In the genomic region with DNA sequence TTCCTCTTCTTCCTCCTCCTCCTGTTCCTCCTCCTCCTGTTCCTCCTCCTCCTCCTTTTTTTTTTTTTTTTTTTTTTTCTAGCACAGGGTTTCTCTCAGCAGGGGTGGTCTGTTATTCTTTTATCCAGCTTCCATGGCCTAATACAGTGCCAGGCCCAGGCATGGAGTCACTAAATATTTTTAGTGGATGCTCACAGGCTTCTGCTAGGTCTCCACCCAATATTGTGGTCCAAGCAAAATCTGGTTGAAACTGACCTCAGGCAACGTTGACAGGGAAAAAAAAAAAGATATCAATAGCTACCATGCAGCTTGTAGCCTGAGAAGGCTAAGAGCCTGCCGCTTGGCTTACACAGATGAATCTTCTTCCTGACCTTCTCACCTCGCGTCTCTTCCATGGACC, we compare ENCODE assay signal across 8 mouse cellular contexts. TPM values are rescaled to one million over a fixed set of nuclear protein-coding genes. Genes with fewer than 3 reads are reported as not detected.
DNase-seq lines count a peak whose midpoint lies in the region; ATAC-seq and TF ChIP-seq lines count a peak whose summit lies in the region.

No protein-coding gene starts in this region.

- 79% methylated on average over 4 of the region's 4 CpGs for WGBS in kidney, adult 2 months
- WGBS in embryonic facial prominence, embryonic 12.5 days: 54% methylated on average over 4 of the region's 4 CpGs
- WGBS in liver, embryonic 15.5 days (ENCODE audit: insufficient replicate concordance): 53% methylated on average over 4 of the region's 4 CpGs

- no peaks in the 10 kb centered on the region; the same call in 1 of the 2 replicates for H3K4me1 ChIP-seq in kidney, adult 2 months (ENCODE audit: control insufficient read depth, insufficient read depth, low read length)
- H3K4me1 ChIP-seq in E14TG2a.4 (replicated peaks; ENCODE audit: low read depth, low read length): peaks cover 38% of the 10 kb centered on the region
- peaks cover 23% of the 10 kb centered on the region for H3K4me1 ChIP-seq in embryonic facial prominence, embryonic 12.5 days
- peaks cover 14% of the 10 kb centered on the region; the same call in 1 of the 2 replicates for H3K4me1 ChIP-seq in liver, embryonic 15.5 days (replicated peaks)

- no peaks in the 10 kb centered on the region for H3K27me3 ChIP-seq in kidney, adult 2 months (replicated peaks; ENCODE audit: control insufficient read depth, insufficient read depth, low read length)
- H3K27me3 ChIP-seq in E14TG2a.4 (ENCODE audit: insufficient read depth, low read length): peaks cover 21% of the 10 kb centered on the region
- H3K27me3 ChIP-seq in embryonic facial prominence, embryonic 12.5 days: no peaks in the 10 kb centered on the region
- peaks cover 52% of the 10 kb centered on the region for H3K27me3 ChIP-seq in liver, embryonic 15.5 days

- DNase-seq in kidney, adult 2 months: no peak
- DNase-seq in kidney, postnatal 36 days: no peak
- no peak for DNase-seq in left cerebral cortex, postnatal 14 days (ENCODE audit: low spot score in 2 of 2)
- no peak for DNase-seq in frontal cortex, postnatal 10 days (ENCODE audit: low spot score in 2 of 2)

- no peak for TF ChIP-seq POLR2A in kidney, adult 2 months (IDR thresholded peaks at IDR 0.05; ENCODE audit: low read depth, low read length)

- H3K27ac ChIP-seq in kidney, adult 2 months (ENCODE audit: insufficient read depth, low read depth, low read length): peak overlapping the region; percentile 94; the same call in 1 of the 2 replicates
- peak overlapping the region; percentile 98; the same call in 1 of the 2 replicates for H3K27ac ChIP-seq in embryonic facial prominence, embryonic 12.5 days
- H3K27ac ChIP-seq in liver, embryonic 15.5 days (replicated peaks): peak overlapping the region; percentile 89

- 0 out of 2 replicates have a peak overlapping the region, but pooled peaks have one; percentile 81 for H3K4me2 ChIP-seq in embryonic facial prominence, embryonic 12.5 days (replicated peaks)
- H3K4me2 ChIP-seq in liver, embryonic 15.5 days: no peak overlapping the region

- TF ChIP-seq CTCF in kidney, adult 2 months (conservative IDR thresholded peaks at IDR 0.05; ENCODE audit: insufficient read depth, insufficient read length, low read depth, low read length): no peak
- TF ChIP-seq CTCF in E14TG2a.4 (conservative IDR thresholded peaks at IDR 0.05; ENCODE audit: low read length): no peak

- intact Hi-C loops in left cerebral cortex, postnatal 14 days (cut with DNase I): loop anchor here (2.0 kb wide), 1 partner anchor 46 kb away; no protein-coding TSS in a partner anchor

- H3K4me3 ChIP-seq in kidney, adult 2 months (ENCODE audit: insufficient read depth, low read depth, low read length): no peak overlapping the region
- H3K4me3 ChIP-seq in E14TG2a.4 (replicated peaks; ENCODE audit: low read length): 0 out of 2 replicates have a peak overlapping the region, but pooled peaks have one; percentile 96
- H3K4me3 ChIP-seq in embryonic facial prominence, embryonic 12.5 days: no peak overlapping the region; the same call in 1 of the 2 replicates
- H3K4me3 ChIP-seq in liver, embryonic 15.5 days (replicated peaks): no peak overlapping the region

- no peak for ATAC-seq in embryonic facial prominence, embryonic 12.5 days (ENCODE audit: insufficient number of reproducible peaks, insufficient read depth, low FRiP score, low TSS enrichment)
- ATAC-seq in liver, embryonic 15.5 days (ENCODE audit: insufficient read depth): no peak
- no peak for ATAC-seq in frontal cortex, adult (ENCODE audit: low TSS enrichment)

- no peaks in the 10 kb centered on the region for H3K36me3 ChIP-seq in kidney, adult 2 months (ENCODE audit: control insufficient read depth, insufficient read depth, low read length)
- peaks cover 7% of the 10 kb centered on the region for H3K36me3 ChIP-seq in E14TG2a.4 (ENCODE audit: insufficient read depth, low read length)
- no peaks in the 10 kb centered on the region; the same call in 1 of the 2 replicates for H3K36me3 ChIP-seq in embryonic facial prominence, embryonic 12.5 days
- H3K36me3 ChIP-seq in liver, embryonic 15.5 days (replicated peaks): no peaks in the 10 kb centered on the region

- H3K9me3 ChIP-seq in E14TG2a.4 (ENCODE audit: low read length): peaks cover 11% of the 10 kb centered on the region
- peaks cover 5% of the 10 kb centered on the region; the same call in 1 of the 2 replicates for H3K9me3 ChIP-seq in embryonic facial prominence, embryonic 12.5 days
- no peaks in the 10 kb centered on the region for H3K9me3 ChIP-seq in liver, embryonic 15.5 days (replicated peaks)

- no peak overlapping the region; the same call in 1 of the 2 replicates for H3K9ac ChIP-seq in embryonic facial prominence, embryonic 12.5 days
- H3K9ac ChIP-seq in liver, embryonic 15.5 days: no peak overlapping the region

RNA-seq across cellular contexts. Expression of a gene that starts 1.7 kb away (rescaled TPM):
- 55.3 and 57.8 TPM in 2 replicates for polyA plus RNA-seq in kidney, adult 2 months (2012; rRNA removed)
- polyA plus RNA-seq in embryonic facial prominence, embryonic 12.5 days (2016; fragmentation: Nextera tagmentation; extraction: Ambion mirVana): 115 TPM in 2 replicates
- 23.2 and 31.1 TPM in 2 replicates for polyA plus RNA-seq in liver, embryonic 15.5 days (2015; fragmentation: Nextera tagmentation; extraction: Ambion mirVana)
- 100 to 1,000 TPM; 285 to 305 TPM for total RNA-seq in left cerebral cortex, postnatal 14 days (2021)

RNA-seq across cellular contexts. Expression of a gene that starts 20.1 kb away (rescaled TPM):
- 70.2 and 72.1 TPM in 2 replicates for polyA plus RNA-seq in kidney, adult 2 months (2012; rRNA removed)
- polyA plus RNA-seq in embryonic facial prominence, embryonic 12.5 days (2016; fragmentation: Nextera tagmentation; extraction: Ambion mirVana): 13.0 and 13.3 TPM in 2 replicates
- 14.3 and 15.6 TPM in 2 replicates for polyA plus RNA-seq in liver, embryonic 15.5 days (2015; fragmentation: Nextera tagmentation; extraction: Ambion mirVana)
- total RNA-seq in left cerebral cortex, postnatal 14 days (2021): 1 to 10 TPM; 8.6 to 10.0 TPM

RNA-seq across cellular contexts. Expression of a gene that starts 44.0 kb away (rescaled TPM):
- polyA plus RNA-seq in kidney, adult 2 months (2012; rRNA removed): 2.3 and 2.5 TPM in 2 replicates
- 9.0 and 11.9 TPM in 2 replicates for polyA plus RNA-seq in embryonic facial prominence, embryonic 12.5 days (2016; fragmentation: Nextera tagmentation; extraction: Ambion mirVana)
- polyA plus RNA-seq in liver, embryonic 15.5 days (2015; fragmentation: Nextera tagmentation; extraction: Ambion mirVana): 5.3 and 5.7 TPM in 2 replicates
- 1 to 10 TPM; 3.9 to 4.6 TPM for total RNA-seq in left cerebral cortex, postnatal 14 days (2021)

RNA-seq across cellular contexts. Expression of a gene that starts 45.7 kb away (rescaled TPM):
- 17.9 and 18.6 TPM in 2 replicates for polyA plus RNA-seq in kidney, adult 2 months (2012; rRNA removed)
- polyA plus RNA-seq in embryonic facial prominence, embryonic 12.5 days (2016; fragmentation: Nextera tagmentation; extraction: Ambion mirVana): 18.8 and 19.5 TPM in 2 replicates
- polyA plus RNA-seq in liver, embryonic 15.5 days (2015; fragmentation: Nextera tagmentation; extraction: Ambion mirVana): 2.9 and 3.5 TPM in 2 replicates
- 10 to 100 TPM; 35.2 to 40.7 TPM for total RNA-seq in left cerebral cortex, postnatal 14 days (2021)
